Mouse (Mus musculus) brain, embryonic 14.5 days (tissue): ENCODE results near the gene Erbb3. TPM values are rescaled to one million over a fixed set of nuclear protein-coding genes. Genes with fewer than 3 reads are reported as not detected.

Source experiments
- DNase-seq: peaks from one replicate; pipeline ENCODE4 v3.0.0-alpha.2; 2011; ENCODE audit warnings: low read depth
- CTCF ChIP-seq: fragments of 200-500 bp; IDR thresholded peaks from 2 replicates; pipeline ENCODE4 v1.5.1; 2012; ENCODE audit warnings: inconsistent platforms, mild to moderate bottlenecking, moderate library complexity, borderline replicate concordance; ENCODE audit not compliant: insufficient read depth, insufficient read length; ENCODE audit errors: extremely low read depth
- POLR2A ChIP-seq: fragments of 200-500 bp; IDR thresholded peaks from 2 replicates; pipeline ENCODE4 v1.6.1; 2012; ENCODE audit warnings: mild to moderate bottlenecking, inconsistent platforms, borderline replicate concordance; ENCODE audit not compliant: poor library complexity, insufficient read depth, insufficient read length, severe bottlenecking; ENCODE audit errors: extremely low read depth
- polyA plus RNA-seq: library from polyadenylated mRNA; depleted of rRNA; stranded (reverse); fragments of >200 nt; gene quantifications from 2 replicates; pipeline ENCODE4 v1.2.3, GENCODE M21; 2012

The Erbb3 gene
- polyA plus RNA-seq, 1 experiment: 1.5 TPM

DNA sequence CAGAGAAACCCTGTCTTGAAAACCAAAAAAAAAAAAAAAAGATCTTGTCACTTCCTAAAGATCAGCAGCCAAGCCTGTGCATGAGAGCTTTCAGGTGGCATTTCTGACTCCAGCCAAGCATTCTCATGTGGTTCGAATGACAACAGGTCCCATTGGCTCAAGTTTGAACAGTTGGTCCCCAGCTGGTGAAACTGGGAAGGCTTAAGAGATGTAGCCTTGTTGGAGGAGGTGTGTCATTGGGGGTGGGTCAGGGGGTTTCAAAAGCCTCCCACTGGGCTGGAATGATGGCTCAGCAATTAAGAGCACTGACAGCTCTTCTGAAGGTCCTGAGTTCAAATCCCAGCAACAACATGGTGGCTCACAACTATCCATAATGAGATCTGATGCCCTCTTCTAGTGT lies 12.0 kb upstream of the Erbb3 start:
- DNase-seq: no peak
- TF ChIP-seq CTCF (no peak), POLR2A (no peak)

GRCm38 (mm10) chr10:128598476-128598875 lies 9.0 kb upstream of the Erbb3 start:
- DNase-seq: no peak
- TF ChIP-seq POLR2A: no peak
- no peak for TF ChIP-seq CTCF

- no peak for DNase-seq
Measured at GRCm38 (mm10) chr10:128592797-128593196, 3.3 kb upstream of the Erbb3 start.

DNA sequence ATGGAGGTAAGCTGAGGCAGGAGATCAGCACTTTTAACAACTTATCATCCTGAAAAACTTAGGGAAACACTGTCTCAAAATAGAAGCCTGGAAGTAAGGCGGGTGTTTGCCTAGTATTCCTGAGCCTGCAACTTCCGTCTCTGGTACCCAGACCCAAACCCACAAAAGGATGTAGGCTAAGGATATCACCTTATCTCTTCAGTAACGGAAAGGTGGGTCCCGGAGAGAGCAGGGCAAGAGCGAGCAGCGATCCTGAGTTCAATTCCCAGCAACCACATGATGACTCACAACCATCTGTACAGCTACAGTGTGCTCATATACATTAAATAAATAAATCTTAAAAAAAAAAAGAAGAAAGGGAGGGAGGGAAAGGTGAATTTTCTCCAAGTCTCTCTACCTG lies 2.0 kb upstream of the Erbb3 start:
- no peak for DNase-seq
- TF ChIP-seq POLR2A: no peak
- no peak for TF ChIP-seq CTCF

More at GRCm38 (mm10) chr10:128592797-128593196, 3.3 kb upstream of the Erbb3 start:
- TF ChIP-seq CTCF: no peak
- TF ChIP-seq POLR2A: no peak

- TF ChIP-seq POLR2A (no peak), CTCF (peak; percentile 77)
- peak; percentile 78 for DNase-seq
Measured at GRCm38 (mm10) chr10:128590193-128590690, 790 bp upstream of the Erbb3 start.

- DNase-seq: no peak
- TF ChIP-seq CTCF (no peak), POLR2A (no peak)
Measured at GRCm38 (mm10) chr10:128588775-128589463, 533 bp downstream of the Erbb3 start.

- TF ChIP-seq POLR2A (no peak), CTCF (no peak)
- no peak for DNase-seq
Measured at GRCm38 (mm10) chr10:128588136-128588535, 1.3 kb downstream of the Erbb3 start.

- DNase-seq: no peak
- TF ChIP-seq CTCF: no peak
- TF ChIP-seq POLR2A: no peak
Measured at GRCm38 (mm10) chr10:128587697-128588096, 1.8 kb downstream of the Erbb3 start.

DNA sequence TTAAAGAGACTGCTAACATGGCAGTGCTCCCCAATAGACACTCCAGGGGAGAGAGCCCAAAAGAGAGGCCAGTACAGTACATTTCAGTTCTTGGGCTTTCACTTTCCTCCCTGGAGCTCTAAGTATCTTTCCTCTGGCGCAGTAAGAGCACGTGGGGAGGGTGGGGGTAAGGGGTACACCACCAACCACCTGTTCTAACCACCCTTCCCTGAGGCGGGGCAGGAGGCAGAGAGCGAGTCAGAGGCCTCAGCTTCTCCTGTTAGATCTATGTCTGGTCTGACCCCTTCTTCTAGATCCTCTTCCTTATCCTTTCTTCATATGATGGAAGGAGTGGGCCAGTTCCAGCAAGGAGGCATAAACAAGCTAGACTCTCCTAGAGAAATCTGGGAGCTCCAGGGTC lies 2.3 kb downstream of the Erbb3 start:
- DNase-seq: no peak
- TF ChIP-seq CTCF: no peak
- no peak for TF ChIP-seq POLR2A

- no peak for TF ChIP-seq POLR2A
- TF ChIP-seq CTCF: no peak
- no peak for DNase-seq
Measured at GRCm38 (mm10) chr10:128586546-128586945, 2.9 kb downstream of the Erbb3 start.

- no peak for DNase-seq
- TF ChIP-seq POLR2A (no peak), CTCF (no peak)
Measured at GRCm38 (mm10) chr10:128584386-128584785, 5.1 kb downstream of the Erbb3 start.

DNA sequence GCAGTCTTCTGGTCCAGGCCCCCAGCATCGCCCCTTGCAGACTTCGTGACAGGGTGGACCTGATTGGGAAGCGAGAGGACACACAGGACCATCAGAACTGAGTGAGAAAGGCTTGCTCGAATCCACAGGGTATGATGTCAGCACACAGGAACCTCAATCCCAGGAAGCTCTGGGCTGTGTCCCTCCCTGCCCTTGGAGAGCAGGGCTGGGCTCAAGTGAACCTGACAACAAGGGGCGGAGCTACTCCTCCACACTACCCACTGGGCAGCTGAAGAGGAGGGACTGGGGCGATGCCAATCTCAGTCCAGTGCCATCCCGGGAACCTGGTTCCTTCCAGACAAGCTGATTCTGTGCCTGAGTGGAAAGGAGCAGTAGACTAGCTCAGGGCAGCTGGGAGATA lies 5.8 kb downstream of the Erbb3 start:
- no peak for DNase-seq
- no peak for TF ChIP-seq CTCF
- TF ChIP-seq POLR2A: no peak
